Mouse (Mus musculus): ENCODE measurements around the gene Sema4a.

DNA sequence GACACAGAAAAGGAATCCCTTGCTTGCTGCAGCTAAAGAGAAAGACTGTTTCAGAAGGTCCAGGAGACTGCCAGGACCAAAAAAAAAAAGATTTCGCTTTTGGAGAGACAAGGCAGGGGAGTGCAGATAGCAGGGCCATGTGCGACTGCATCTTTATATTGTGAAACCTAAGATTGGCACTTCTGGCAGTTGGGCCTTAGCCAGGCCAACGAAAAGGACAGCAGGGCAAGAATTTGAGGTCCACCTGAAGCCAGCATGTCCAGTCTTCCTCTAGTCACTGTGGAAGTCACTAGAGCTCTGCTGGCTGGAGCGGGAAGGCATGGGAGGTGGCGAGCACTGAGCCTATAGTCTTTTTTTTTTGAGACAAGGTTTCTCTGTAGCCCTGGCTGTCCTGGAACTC, 52.0 kb downstream of the Sema4a start:
- no peak for TF ChIP-seq POLR2A (IDR thresholded peaks at IDR 0.05; ENCODE audit: extremely low read depth, insufficient read depth, low read length)
- no peak for TF ChIP-seq CTCF (IDR thresholded peaks at IDR 0.05; ENCODE audit: extremely low read depth, insufficient read depth, low read length)
